Mouse (Mus musculus) midbrain, postnatal 0 days (tissue): Measurements from ENCODE around the gene Ubxn6. TPM values are rescaled to one million over a fixed set of nuclear protein-coding genes. Genes with fewer than 3 reads are reported as not detected.
A peak's percentile ranks its signal among the peaks of the same experiment; 100 is the strongest.

Experiments
- ATAC-seq: fragments of 200-750 bp; cut with Nextera tagmentation; 2 replicates; pipeline ENCODE4 v1.8.0; 2017; ENCODE audit warnings: moderate number of reproducible peaks, mild to moderate bottlenecking, moderate TSS enrichment, moderate library complexity; ENCODE audit not compliant: low FRiP score
- DNase-seq: peaks from one replicate; pipeline ENCODE4 v3.0.0-alpha.2; 2015; ENCODE audit warnings: low spot score
- H3K27ac ChIP-seq: fragments of 300-500 bp; sonication (generic); 2 replicates; pipeline ENCODE4 v1.5.1; 2014; ENCODE audit warnings: low read depth, mild to moderate bottlenecking, low read length, mixed read lengths
- H3K27me3 ChIP-seq: fragments of 300-500 bp; sonication (generic); 2 replicates; pipeline ENCODE4 v1.6.1; 2014; ENCODE audit warnings: low read length, control low read depth, mixed read lengths; ENCODE audit not compliant: insufficient read depth
- H3K36me3 ChIP-seq: fragments of 300-500 bp; sonication (generic); 2 replicates; pipeline ENCODE4 v1.6.1; 2014; ENCODE audit warnings: low read length, control low read depth, mixed read lengths; ENCODE audit not compliant: insufficient read depth
- H3K4me1 ChIP-seq: fragments of 300-500 bp; sonication (generic); 2 replicates; pipeline ENCODE4 v1.6.1; 2014; ENCODE audit warnings: mild to moderate bottlenecking, control low read depth, antibody characterized with exemption, low read length, mixed read lengths; ENCODE audit not compliant: insufficient read depth
- H3K4me2 ChIP-seq: fragments of 300-500 bp; sonication (generic); 2 replicates; pipeline ENCODE4 v1.6.1; 2014; ENCODE audit warnings: low read depth, mild to moderate bottlenecking, low read length, mixed read lengths; ENCODE audit not compliant: poor library complexity, severe bottlenecking
- H3K4me3 ChIP-seq: fragments of 300-500 bp; sonication (generic); 2 replicates; pipeline ENCODE4 v1.5.1; 2014; ENCODE audit warnings: low read depth, mild to moderate bottlenecking, low read length, moderate library complexity
- H3K9ac ChIP-seq: fragments of 300-500 bp; sonication (generic); replicated peaks from 2 replicates; pipeline ENCODE4 v1.6.1; 2014; ENCODE audit warnings: mild to moderate bottlenecking, low read length, moderate library complexity, mixed read lengths; ENCODE audit not compliant: poor library complexity, severe bottlenecking
- H3K9me3 ChIP-seq: fragments of 300-500 bp; sonication (generic); 2 replicates; pipeline ENCODE4 v1.6.1; 2016; ENCODE audit warnings: low read length, control low read depth
- CTCF ChIP-seq: IDR thresholded peaks from 2 replicates; pipeline ENCODE4 v1.5.1; 2016; ENCODE audit warnings: antibody characterized with exemption, mild to moderate bottlenecking
- WGBS: fragments of 180-500 bp; shearing (Covaris S2); extraction: QIAGEN DNeasy Blood & Tissue Kit; methylation state at CpG from one replicate; pipeline ENCODE4 v1.1.7; 2014; 5-methylcytosine and 5-hydroxymethylcytosine counted together
- polyA plus RNA-seq: library from polyadenylated mRNA; unstranded; fragments of >200 nt; fragmentation: Nextera tagmentation; extraction: Ambion mirVana; gene quantifications from 2 replicates; pipeline ENCODE4 v1.2.1, GENCODE M21; 2015
- total RNA-seq: library from RNA; depleted of rRNA; stranded (reverse); fragments of >200 nt; gene quantifications from 2 replicates; pipeline ENCODE4 v1.2.3, GENCODE M21; 2014

Ubxn6 gene
- total and polyA plus RNA-seq, 2 experiments from 2014 or later, result 76.9 to 84.8 TPM

- Histone ChIP-seq H3K27me3 (no peaks in the 10 kb centered on the region), H3K27ac (no peak overlapping the region), H3K36me3 (peaks cover 8% of the 10 kb centered on the region; the same call in 1 of the 2 replicates), H3K4me1 (peaks cover 4% of the 10 kb centered on the region), H3K4me2 (no peak overlapping the region), H3K9me3 (no peaks in the 10 kb centered on the region), H3K9ac (no peak overlapping the region), H3K4me3 (no peak overlapping the region)
- DNase-seq, result no peak
- 87% methylated on average over 8 of the region's 8 CpGs for WGBS
- no peak for ATAC-seq
- TF ChIP-seq CTCF, result no peak
Measured at GRCm38 (mm10) chr17:56038583-56039261, 36.1 kb downstream of the Ubxn6 start.

- Histone ChIP-seq H3K4me2 (peak overlapping the region; percentile 42), H3K4me3 (peak overlapping the region; percentile 89; the same call in 1 of the 2 replicates), H3K27ac (no peak overlapping the region), H3K36me3 (peaks cover 13% of the 10 kb centered on the region; the same call in 1 of the 2 replicates), H3K27me3 (no peaks in the 10 kb centered on the region), H3K9ac (no peak overlapping the region; the same call in 1 of the 2 replicates), H3K9me3 (no peaks in the 10 kb centered on the region), H3K4me1 (peaks cover 4% of the 10 kb centered on the region)
- TF ChIP-seq CTCF, result no peak
- peak; percentile 2; the same call in 1 of the 2 replicates for ATAC-seq
- 35% methylated on average over 13 of the region's 13 CpGs for WGBS
- no peak for DNase-seq
Measured at GRCm38 (mm10) chr17:56036901-56037287, 37.9 kb downstream of the Ubxn6 start.

- Histone ChIP-seq H3K36me3 (peaks cover 13% of the 10 kb centered on the region; the same call in 1 of the 2 replicates), H3K4me3 (peak within 1 kb of the TSS; percentile 89), H3K4me2 (peak within 1 kb of the TSS; percentile 68), H3K27ac (peak within 1 kb of the TSS; percentile 90), H3K9me3 (no peaks in the 10 kb centered on the region), H3K4me1 (peaks cover 4% of the 10 kb centered on the region), H3K9ac (peak within 1 kb of the TSS; percentile 97), H3K27me3 (no peaks in the 10 kb centered on the region)
- peak; percentile 100 for TF ChIP-seq CTCF
- ATAC-seq (peak; percentile 92), DNase-seq (peak; percentile 98)
- WGBS, result 1% methylated on average over 71 of the region's 74 CpGs
Measured at GRCm38 (mm10) chr17:56036176-56036900, 38.5 kb downstream of the Ubxn6 start, which contains the start of gene Sh3gl1. Gene Sh3gl1 (minus strand): TSS chr17:56036635.

- WGBS, result 84% methylated on average over 4 of the region's 4 CpGs
- no peak for TF ChIP-seq CTCF
- H3K9me3 ChIP-seq, result no peaks in the 10 kb centered on the region
- no peaks in the 10 kb centered on the region for H3K27me3 ChIP-seq
- H3K4me1 ChIP-seq, result peaks cover 2% of the 10 kb centered on the region; the same call in 1 of the 2 replicates
- peak overlapping the region; percentile 97; the same call in 1 of the 2 replicates for H3K9ac ChIP-seq
- no peak for ATAC-seq
- peak overlapping the region; percentile 68 for H3K4me2 ChIP-seq
- H3K4me3 ChIP-seq, result peak overlapping the region; percentile 89
- DNase-seq, result no peak
- H3K27ac ChIP-seq, result no peak overlapping the region
- peaks cover 17% of the 10 kb centered on the region; the same call in 1 of the 2 replicates for H3K36me3 ChIP-seq
Measured at GRCm38 (mm10) chr17:56035216-56035615, 39.6 kb downstream of the Ubxn6 start.

DNA sequence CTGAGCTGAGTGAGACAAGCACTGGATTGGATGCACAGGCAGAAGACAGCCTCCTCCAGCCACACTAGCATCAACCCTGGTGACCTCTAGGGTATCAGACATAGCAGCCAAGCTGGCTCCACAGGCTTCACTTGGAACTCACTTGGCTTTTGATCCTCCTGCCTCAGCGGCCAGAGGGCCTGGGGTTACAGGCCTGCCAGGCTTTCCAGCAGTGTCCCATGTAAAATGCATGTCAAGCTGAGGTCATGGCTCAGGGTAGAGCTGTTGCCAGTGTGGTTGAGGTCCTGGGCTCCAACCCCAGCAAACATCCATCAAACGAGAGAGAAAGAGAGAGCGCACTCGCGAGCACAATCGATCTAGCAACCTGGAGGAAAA lies 40.1 kb downstream of the Ubxn6 start:
- H3K36me3 ChIP-seq, result peaks cover 17% of the 10 kb centered on the region; the same call in 1 of the 2 replicates
- peaks cover 2% of the 10 kb centered on the region; the same call in 1 of the 2 replicates for H3K4me1 ChIP-seq
- 0 out of 2 replicates have a peak overlapping the region, but pooled peaks have one; percentile 18 for H3K4me2 ChIP-seq
- H3K27ac ChIP-seq, result no peak overlapping the region
- H3K9ac ChIP-seq, result no peak overlapping the region
- no peak for TF ChIP-seq CTCF
- no peak for DNase-seq
- H3K27me3 ChIP-seq, result no peaks in the 10 kb centered on the region
- 94% methylated on average over 6 of the region's 6 CpGs for WGBS
- ATAC-seq, result no peak
- no peaks in the 10 kb centered on the region for H3K9me3 ChIP-seq
- no peak overlapping the region for H3K4me3 ChIP-seq
